Mouse (Mus musculus) liver, embryonic 13.5 days (tissue): ENCODE data around the gene Mrgpra2a. TPM values are rescaled to one million over a fixed set of nuclear protein-coding genes. Genes with fewer than 3 reads are reported as not detected.

ENCODE experiments used
- polyA plus RNA-seq: library from polyadenylated mRNA; unstranded; fragments of >200 nt; fragmentation: Nextera tagmentation; extraction: Ambion mirVana; gene quantifications from 2 replicates; pipeline ENCODE4 v1.2.1, GENCODE M21; 2015

Gene Mrgpra2a
- polyA plus RNA-seq, 1 experiment from 2014 or later: 0.39 TPM

Other genes with a start within 250 kb of the Mrgpra2a start
- gene Mrgpra6, start 247.2 kb downstream of the Mrgpra2a start, polyA plus RNA-seq: not detected in 2 replicates
- not detected in 2 replicates for gene Mrgpra9, start 199.3 kb downstream of the Mrgpra2a start, polyA plus RNA-seq
- gene Mrgpra1, start 97.9 kb downstream of the Mrgpra2a start, polyA plus RNA-seq: not detected in 2 replicates
- 0.30 and 0.64 TPM in 2 replicates for gene Mrgpra2b, start 76.7 kb upstream of the Mrgpra2a start, polyA plus RNA-seq
- not detected in 2 replicates for gene Mrgpra3, start 149.2 kb upstream of the Mrgpra2a start, polyA plus RNA-seq